Mouse (Mus musculus) left cerebral cortex, postnatal 4 days (tissue): Measurements from ENCODE around the gene Olfr150. TPM values are rescaled to one million over a fixed set of nuclear protein-coding genes. Genes with fewer than 3 reads are reported as not detected.
"Not testable (repeated sequence)": the region's sequence is repeated elsewhere in the genome, so short reads cannot be mapped to it uniquely, and the experiment has no call there.

Source experiments
- DNase-seq: peaks from one replicate; pipeline ENCODE4 v3.0.0-alpha.2; 2022
- intact Hi-C: fragments of 180-260 bp; cut with DNase I; formaldehyde crosslinking; loops from one replicate; pipeline ENCODE4 v1.15.1; 2025
- total RNA-seq, 2 experiments: library from RNA; stranded (reverse); gene quantifications; 2 replicates each; pipeline ENCODE4 v1.2.3; 2021

Olfr150 gene
- not detected for total RNA-seq

DNA sequence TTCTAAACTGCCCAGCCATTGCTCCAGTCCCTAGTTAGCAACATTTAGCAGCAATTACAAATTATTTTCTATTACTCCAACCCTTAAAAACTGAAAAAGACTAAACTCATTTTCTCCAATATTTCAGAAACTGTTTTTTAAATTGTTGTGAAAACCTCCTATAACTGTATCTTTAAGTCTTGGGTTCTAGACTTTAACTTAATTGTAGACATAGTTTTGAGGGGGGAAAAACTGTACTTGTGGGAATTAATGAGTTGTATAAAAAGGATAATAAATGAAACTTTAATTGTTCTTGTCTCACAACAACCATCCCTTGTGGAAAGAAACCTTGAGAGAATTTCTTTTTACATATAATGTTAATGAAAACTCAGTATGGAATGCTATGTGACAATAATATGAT lies at the start of gene Olfr150:
Olfr150 (plus strand) TSS at position 301 of the 400 bp plus-strand sequence.
- DNase-seq, result no peak
- intact Hi-C loops, result no loop called here

DNA sequence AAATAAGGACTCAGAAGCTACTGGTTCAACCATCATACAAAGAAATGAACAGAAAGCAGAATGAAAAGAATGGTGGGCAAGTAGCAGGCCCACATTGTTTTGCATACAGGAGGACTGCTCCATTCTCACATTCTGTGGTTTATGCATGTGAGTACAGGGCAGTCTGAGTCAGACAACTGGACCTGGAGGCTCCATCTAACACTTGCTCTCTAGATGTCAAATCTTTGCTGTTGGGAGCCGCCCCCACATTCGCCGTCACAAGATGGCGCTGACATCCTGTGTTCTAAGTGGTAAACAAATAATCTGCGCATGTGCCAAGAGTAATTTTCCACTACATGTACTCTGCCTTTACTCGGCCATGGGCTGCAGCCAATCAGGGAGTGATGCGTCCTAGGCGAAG lies 29.7 kb upstream of the Olfr150 start:
- DNase-seq, intact Hi-C loops: not testable (repeated sequence)

DNA sequence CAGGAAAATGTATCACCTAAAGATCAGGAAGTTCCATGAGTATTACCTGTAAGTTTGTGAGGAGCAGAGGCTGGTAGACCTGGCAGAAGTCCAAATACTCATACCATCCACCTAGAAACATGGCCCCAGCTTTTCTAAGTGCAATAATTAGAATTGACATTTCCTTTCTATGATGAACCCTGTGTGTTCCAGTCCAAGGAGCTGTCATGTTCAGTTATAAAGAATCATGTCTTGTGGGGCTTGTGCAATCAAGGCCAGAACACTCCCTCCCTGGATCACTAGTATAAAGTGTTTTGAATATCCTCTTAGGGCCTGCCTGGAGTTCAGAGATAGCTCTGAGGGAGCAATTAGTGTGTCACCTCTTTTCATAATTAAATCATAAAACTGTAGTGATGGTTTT lies 23.8 kb upstream of the Olfr150 start, which contains the start of gene Olfr149:
Olfr149 (minus strand) TSS at position 101 of the 400 bp plus-strand sequence.
- DNase-seq, result no peak
- intact Hi-C loops, result no loop called here

DNA sequence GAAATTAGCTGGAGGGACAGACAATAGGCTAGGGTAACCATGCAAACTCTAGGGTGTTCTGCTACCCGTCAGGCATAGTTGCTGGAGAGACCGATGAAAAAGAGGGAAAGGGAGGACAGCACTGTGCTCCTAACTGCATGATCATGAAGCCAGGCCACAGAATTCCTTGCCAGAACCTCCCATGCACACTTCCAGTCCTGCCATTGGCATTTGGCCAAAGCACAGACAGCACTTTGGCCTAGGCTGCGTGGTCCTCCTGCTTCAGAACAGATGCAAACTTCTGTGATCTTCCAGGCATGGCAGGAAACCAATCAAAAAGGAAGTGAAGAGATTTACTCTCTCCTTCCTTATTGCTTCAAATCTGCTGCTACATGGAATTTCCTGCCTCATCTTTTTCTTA lies 21.8 kb upstream of the Olfr150 start:
- intact Hi-C loops, result no loop called here
- peak; percentile 59 for DNase-seq

DNA sequence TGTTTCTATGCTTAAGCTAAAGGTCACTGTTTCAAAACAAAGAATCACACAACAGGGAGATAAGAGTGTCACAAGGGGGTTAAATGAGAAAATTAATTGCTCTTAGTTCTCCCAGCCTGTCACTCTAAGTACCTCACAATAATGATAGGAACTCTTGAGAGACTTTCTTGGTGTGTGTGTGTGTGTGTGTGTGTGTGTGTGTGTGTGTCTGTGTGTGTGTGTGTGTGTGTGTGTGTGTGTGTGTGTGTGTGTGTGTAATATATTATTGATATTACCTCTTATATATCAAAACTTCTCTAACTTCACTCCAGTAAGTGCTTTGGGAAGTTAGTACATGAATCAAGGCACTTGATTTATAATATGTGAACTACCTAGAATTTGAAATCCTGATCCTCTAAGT lies 19.7 kb upstream of the Olfr150 start, which contains the start of gene Olfr965:
Olfr965 (plus strand) TSS at position 301 of the 400 bp plus-strand sequence.
- intact Hi-C loops, result no loop called here
- no peak for DNase-seq

DNA sequence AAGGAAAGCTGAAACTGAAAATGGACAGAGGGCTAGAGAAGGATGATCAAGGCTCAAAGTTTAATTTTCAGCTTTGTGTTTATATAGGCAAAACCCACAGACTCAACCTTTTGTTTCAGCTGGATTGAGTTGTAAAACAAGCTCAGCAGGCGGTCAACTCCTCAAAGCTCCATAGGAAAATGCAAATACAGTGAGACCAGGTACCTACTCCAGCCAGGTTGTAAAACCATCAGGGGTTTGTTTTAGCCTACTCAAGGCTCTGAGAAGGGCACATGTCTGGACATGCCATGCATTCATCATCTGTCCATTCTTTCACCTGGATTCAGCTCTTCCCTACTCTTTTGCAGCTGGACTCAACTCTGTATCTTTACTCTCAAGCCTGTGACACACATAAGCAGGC lies 10.0 kb downstream of the Olfr150 start:
- DNase-seq, result no peak
- intact Hi-C loops, result no loop called here

DNA sequence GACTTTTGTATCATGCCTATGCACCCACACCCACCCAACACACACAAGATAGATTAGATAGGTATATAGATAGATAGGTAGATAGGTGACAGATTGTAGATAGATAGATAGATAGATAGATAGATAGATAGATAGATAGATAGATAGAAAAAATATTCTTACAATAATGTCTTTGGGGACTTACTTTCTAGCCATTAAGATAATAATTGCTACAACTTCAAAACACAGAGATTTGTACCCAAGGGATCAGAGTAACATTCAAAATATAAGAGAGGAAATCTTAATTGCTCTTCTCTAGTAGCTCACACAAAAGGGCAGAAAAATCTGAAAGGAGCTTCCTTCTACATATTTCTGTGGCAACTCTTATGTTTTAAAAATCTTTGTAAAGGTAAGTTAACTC lies 15.2 kb downstream of the Olfr150 start, which contains the start of gene Olfr967:
Olfr967 (plus strand) TSS at position 301 of the 400 bp plus-strand sequence.
- intact Hi-C loops, result no loop called here
- no peak for DNase-seq

DNA sequence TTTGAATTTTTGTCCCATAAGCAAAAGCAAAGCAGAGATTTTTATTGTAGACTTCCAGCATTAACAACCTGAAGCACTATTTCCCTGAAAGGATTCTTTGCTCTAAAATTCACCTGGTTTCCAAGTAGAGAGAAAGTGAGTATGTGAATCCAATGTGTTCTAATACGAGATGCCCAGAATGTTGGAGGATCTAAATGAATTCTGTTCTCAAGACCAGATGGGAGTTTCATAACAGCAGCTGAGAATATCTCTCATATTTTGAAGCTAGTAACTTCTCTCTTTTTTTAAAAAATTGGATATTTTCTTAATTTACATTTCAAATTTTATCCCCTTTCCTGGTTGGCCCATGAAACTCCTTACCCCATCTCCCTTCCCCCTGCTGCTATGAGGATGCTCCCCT lies 15.7 kb downstream of the Olfr150 start:
- no peak for DNase-seq
- intact Hi-C loops, result no loop called here

DNA sequence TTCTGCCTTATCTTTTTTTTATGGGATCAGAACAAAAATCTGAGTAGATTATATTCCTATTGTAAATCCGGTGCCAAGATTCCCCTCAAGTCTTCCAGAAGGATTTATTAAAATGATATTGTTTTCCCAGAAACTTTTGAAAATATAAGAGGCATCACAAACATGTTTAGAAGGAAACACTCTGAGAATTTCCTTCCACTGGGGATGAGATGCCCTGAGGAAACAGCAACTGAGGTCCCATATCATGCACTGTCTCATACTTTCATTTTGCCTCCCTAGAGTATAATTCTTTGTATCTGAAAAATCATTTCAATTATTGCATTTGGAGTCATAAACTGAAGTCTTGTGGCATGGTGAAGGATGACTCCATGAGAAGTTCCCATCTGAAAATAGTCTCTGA lies 52.4 kb downstream of the Olfr150 start, which contains the start of gene Olfr968:
Olfr968 (minus strand) TSS at position 101 of the 400 bp plus-strand sequence.
- intact Hi-C loops, result no loop called here
- no peak for DNase-seq

Other genes with a start within 250 kb of the Olfr150 start
- not detected for gene Olfr44, start 237.0 kb upstream of the Olfr150 start, total RNA-seq
- gene Olfr957, start 215.2 kb upstream of the Olfr150 start, total RNA-seq, result not detected
- gene Olfr958, start 176.9 kb upstream of the Olfr150 start, total RNA-seq, result under 1 TPM in 1 of 2 experiments, not detected in 1; 0.12 TPM
- not detected for gene Olfr959, start 155.4 kb upstream of the Olfr150 start, total RNA-seq
- gene AW551984, start 126.6 kb upstream of the Olfr150 start, total RNA-seq, result 10 to 100 TPM; 21.2 to 46.8 TPM
- not detected for gene Olfr148, start 120.3 kb upstream of the Olfr150 start, total RNA-seq
- gene Olfr960, start 109.6 kb upstream of the Olfr150 start, total RNA-seq, result not detected
- not detected for gene Olfr961, start 85.9 kb upstream of the Olfr150 start, total RNA-seq
- not detected for gene Olfr963, start 63.8 kb upstream of the Olfr150 start, total RNA-seq
- gene Olfr149, start 23.9 kb upstream of the Olfr150 start, total RNA-seq, result not detected
- not detected for gene Olfr965, start 19.6 kb upstream of the Olfr150 start, total RNA-seq
- not detected for gene Olfr967, start 15.3 kb downstream of the Olfr150 start, total RNA-seq
- gene Olfr968, start 52.3 kb downstream of the Olfr150 start, total RNA-seq, result not detected
- gene Olfr969, start 60.0 kb downstream of the Olfr150 start, total RNA-seq, result not detected
- not detected for gene Olfr970, start 77.9 kb downstream of the Olfr150 start, total RNA-seq
- not detected for gene Olfr971, start 105.9 kb downstream of the Olfr150 start, total RNA-seq
- gene Olfr972, start 135.4 kb downstream of the Olfr150 start, total RNA-seq, result not detected
- not detected for gene Olfr229, start 176.4 kb downstream of the Olfr150 start, total RNA-seq
- gene Olfr974, start 206.5 kb downstream of the Olfr150 start, total RNA-seq, result not detected
- under 1 TPM in 1 of 2 experiments, not detected in 1; 0.12 TPM for gene Olfr975, start 221.1 kb downstream of the Olfr150 start, total RNA-seq
- not detected for gene Olfr976, start 230.2 kb downstream of the Olfr150 start, total RNA-seq